Mouse (Mus musculus): ENCODE results near the gene Usf3. TPM values are rescaled to one million over a fixed set of nuclear protein-coding genes. Genes with fewer than 3 reads are reported as not detected.

Usf3 gene
- total RNA-seq, 2 experiments from 2014 or later, result 19.7 to 24.1 TPM

DNA sequence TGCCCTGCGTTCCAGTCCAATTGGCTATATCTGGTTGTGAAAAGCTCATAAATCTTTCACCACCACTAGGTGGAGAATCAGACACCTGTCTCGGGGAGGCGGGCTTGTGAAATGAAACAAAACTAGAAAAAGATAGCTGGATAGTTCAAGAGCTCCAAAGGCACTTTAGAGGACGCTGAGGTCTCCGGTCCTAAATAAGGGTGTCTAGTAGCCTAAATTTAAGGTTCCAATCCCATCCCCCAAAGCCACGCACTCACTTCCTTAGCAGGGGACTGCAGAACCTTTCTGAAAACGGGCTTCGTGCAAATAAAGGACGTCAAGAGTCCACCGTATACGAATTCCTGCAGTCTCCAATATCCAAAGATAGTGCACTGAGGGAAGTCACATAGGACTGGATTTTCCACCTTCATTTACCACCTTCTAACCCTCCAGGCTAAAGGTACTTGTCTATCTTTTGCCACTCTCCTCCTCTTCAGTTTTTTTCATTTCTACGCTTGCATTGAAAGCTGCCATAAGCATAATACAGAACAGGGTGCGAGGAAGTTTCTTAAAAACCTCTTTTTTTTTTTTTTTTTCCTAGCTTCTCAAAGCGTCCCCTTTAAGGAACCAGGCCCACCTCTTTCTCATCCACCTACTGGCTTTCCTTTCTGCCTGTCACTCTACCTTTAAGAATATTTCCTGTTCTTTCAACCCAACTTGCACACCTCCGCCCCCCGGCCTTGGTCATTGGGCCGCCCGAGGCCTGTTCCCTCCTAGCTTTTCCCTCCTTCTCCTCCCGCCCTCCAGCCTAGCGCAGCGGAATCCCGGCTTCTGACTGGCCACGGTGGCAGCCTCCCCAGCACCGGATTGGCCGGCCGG lies 520 bp upstream of the Usf3 start:
- DNase-seq, result peak; percentile 99

DNA sequence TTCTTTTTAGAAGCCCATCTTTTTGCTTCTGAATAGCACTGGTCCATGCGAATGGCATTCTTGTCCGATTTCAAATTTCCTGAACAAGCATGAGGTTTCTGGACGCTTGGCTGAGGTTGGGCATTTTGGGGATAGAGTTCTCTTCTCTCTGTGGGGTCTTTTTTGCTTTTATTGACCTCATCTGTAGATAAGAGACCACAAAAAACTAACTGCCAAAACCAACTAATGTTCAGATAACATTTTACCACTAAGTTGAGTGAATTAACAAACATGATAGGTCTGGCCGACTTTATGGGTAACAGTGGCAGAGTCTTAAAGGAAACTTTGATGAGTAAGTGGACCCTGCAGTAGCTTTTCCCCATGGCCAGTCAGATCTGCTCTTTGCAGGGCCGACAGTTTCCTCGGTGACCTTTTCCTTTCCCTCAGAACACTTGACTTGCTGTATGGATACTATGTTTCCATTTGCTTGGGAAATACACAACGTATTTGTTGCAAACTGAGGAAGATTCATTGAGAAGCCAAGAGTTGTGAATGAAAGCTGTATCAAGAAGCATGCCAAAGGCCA lies 1.0 kb downstream of the Usf3 start:
- DNase-seq, result no peak

DNA sequence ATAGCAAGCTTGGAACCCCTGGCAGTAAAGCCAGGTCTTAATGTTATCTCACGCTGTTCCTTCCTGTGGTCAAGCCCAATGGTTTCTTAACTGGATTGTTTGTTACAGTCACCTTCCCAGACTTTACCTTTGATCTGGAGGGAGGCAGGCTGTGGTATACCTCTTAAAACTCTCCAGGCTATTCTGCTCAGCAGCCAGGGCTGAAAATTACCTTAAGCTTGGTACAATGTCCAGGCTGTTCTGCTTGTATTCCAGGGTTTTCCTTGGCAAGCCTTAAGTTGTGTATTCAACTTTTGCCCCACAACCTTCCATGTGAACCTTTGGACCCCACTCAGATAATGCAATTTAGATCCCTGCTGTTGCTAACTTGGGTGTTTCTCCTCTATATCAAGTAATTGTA lies 2.0 kb downstream of the Usf3 start:
- DNase-seq, result no peak

DNA sequence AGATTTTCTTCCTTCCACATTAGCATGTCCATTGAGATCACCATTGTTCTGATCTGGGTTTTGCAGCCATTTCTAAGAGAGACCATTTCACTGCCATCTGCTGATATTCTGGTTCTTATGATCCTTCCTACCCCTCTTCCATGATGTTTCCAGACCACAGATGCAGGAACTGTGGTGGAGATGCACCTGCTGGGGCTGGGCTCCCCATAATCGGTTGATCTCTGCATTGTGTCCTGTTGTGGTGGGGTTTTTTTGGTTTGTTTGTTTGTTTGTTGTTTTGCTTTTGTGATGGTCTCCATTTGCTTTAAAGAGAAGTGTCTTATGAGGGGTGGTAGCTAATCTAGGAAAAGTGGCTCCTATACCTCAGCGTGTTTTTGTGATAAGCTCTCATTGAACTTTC lies 3.5 kb downstream of the Usf3 start:
- no peak for DNase-seq

DNA sequence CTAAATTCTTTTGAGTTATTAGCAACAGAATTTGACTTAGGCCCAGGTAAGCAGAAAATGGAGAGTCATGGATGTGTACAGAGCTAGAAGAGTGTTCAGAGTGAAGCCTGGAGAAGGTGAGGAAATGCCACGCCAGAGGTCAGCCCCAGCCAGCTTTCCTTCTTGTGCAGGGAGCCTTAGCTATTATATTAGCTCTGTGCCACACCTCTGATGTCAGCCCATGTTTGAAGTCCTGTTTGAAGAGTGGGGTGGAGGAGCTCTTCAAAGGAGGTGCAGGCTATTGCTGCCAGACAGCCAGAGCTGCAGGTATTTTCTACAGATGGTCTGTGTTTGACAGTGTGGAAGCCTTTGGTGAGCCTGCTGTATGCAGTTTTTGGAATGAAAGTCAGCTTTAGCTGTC lies 5.5 kb downstream of the Usf3 start:
- DNase-seq, result no peak

DNA sequence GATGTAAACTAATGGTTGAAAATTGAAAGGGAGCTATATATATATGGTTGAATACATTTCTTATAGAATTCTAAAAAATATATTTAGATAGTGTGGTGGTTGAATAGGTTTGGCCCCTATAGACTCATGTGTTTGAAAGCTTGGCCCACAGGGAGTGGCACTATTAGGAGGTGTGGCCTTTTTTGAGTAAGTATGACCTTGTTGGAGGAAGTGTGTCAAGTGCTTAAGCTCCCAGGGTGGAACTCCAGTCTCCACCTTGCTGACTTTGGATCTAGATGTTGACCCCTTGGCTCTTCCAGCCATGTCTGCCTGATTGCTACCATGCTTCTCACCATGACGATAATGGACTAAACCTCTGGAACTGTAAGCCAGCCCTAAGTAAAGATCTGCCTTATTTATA lies 9.6 kb downstream of the Usf3 start:
- DNase-seq, result no peak

DNA sequence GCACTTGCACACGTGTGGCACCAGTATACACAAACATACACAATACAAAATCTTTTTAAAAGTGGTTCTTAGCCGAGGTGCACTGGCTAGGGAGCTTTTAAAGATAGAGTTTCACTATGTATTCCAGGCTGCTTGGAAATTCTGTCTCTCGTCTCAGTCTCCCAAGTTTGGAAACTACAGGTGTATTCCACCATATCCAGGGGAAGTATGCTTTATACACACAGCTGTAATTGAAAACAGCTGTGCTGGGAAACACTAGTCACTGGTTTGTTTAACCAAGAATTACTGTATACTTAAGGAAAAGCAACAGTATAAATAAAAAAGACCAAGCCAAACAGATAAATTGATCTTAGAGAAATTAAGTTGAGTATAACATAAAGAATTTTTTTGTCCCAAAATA lies 11.7 kb downstream of the Usf3 start:
- no peak for DNase-seq

DNA sequence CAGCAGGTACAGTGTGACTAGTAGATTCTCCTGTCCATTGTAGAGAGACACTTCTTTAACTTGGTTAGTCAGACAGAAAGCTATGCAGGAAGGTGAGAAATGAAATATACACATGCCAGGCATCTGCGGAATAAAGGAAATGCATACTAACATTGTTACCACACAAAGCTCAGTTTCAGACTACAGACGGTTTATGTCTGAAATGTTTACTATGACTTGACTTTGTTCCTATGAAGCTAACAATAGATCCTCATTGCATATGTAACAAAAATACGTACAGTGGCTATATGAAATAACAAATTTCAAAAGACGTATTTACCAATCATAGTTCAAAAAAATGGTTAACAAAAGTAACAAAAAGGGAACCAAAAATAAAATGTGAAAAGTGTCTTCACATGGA lies 14.1 kb downstream of the Usf3 start:
- DNase-seq, result no peak

DNA sequence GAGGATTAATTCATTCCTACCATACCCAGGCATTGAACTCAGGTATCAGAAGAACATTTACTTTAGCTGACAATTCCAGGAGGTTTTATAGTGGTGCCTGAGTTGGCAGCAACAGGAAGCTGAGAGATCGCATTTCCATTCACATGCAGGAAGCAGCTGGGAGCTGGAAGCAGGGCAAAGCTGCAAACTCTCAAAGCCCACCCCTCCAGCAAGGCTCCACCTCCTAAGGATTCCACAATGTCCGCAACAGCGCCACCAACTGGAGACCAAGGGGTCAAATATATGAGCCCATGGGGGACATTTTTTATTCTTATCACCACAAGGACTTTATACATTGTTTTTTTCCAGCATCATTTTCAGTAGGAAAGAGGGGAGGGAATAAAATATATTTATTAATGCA lies 15.7 kb downstream of the Usf3 start:
- no peak for DNase-seq

DNA sequence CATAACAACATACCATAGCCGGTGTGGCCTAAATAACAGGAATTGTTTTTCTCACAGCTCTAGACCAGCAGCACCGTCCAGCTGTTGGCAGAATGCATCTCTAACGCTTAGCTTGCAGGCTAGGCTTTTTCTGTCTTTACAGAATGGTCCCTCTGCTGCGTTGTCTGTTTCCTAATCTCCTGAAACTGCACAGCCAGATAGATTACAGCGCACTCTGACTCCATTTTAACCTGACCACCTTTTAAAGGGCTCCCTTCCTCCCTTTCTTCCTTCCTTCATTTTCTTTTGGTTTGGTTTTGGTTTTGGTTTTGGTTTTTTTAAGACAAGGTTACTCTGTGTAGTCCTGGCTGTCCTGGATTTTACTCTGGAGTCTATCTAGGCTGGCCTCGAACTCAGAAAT lies 17.0 kb downstream of the Usf3 start:
- no peak for DNase-seq

DNA sequence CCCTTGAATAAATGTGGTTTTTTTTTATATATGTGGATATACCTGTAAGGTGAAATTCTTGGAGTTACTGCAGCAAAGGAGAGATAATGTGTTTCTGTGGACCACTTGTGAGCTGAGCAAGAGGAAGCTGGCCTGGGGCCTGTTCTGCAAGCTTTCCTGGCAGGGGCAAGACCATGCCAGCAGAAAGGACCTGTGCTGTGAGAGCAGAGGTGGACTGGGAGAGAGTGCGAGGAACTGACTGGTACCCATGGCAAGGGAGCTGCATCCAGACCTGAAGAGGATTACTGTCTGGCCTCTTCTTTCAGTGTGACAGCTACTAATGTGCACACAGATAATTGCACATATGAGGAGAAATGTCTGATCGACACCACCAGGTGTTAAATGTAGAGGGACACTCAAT lies 17.9 kb downstream of the Usf3 start:
- no peak for DNase-seq

DNA sequence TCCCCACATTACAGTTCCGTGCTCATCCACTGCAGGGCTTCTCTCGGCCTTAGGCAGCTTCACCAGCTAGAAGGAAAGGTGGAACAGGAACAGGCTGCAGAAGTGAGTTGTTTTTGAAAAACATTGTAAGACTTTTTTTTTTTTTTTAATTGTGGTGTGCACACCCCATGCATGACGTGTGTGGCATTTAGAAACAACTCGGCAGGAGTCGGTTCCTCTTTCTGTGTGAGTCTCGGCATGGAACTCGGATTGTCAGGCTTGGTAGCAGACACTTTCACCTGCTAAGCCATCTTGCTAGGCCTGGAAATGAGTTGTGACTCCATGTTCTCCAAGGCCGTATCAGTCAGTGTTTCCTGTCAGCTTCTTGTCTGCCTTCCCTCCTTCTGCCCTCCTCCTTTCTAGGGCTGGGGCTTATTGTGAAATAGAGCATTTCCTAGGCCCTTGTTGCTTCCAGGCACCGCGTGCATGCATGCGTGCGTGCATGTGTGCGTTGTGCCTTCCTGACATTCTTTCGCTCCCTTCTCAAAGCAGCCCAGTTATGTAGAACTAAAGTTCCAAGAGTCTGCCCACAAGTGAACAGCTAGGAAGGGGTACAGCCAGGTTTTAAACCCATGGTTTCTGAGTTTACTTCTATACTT lies 26.1 kb downstream of the Usf3 start:
- DNase-seq, result no peak

DNA sequence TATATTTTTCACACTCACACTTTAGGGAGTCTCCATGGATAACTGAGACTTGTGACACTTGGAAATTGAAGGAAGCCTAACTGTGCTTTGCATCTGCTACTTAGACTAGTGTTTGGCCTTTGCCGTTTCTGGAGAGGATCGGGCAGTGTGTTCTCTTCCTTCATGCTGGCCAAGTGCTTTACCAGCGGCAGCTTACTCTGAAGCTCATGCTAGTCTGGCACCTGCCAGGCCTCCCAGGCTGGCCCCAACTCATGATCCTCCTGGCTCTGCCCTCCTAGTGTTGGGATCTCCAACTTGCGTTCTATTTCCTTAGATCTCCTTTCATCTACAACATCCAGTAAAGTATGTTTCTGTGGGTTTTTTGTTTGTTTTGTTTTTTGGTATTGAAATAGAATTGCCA lies 27.1 kb downstream of the Usf3 start:
- no peak for DNase-seq

DNA sequence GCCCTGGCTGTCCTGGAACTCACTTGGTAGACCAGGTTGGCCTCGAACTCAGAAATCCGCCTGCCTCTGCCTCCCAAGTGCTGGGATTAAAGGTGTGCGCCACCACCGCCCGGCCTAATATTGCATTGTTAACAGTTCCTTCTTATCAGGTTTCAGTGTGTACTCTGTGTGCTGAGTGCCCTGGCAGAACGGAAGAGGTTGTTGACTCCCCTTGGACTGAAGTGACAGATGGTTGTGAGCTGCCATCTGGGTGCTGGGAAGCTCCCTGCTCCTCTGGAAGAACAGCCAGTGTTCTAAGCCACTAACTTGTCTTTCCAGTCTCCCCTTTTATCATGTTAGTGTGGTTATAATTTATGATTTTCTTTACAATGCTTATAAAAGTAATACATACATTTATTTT lies 31.3 kb downstream of the Usf3 start:
- no peak for DNase-seq

DNA sequence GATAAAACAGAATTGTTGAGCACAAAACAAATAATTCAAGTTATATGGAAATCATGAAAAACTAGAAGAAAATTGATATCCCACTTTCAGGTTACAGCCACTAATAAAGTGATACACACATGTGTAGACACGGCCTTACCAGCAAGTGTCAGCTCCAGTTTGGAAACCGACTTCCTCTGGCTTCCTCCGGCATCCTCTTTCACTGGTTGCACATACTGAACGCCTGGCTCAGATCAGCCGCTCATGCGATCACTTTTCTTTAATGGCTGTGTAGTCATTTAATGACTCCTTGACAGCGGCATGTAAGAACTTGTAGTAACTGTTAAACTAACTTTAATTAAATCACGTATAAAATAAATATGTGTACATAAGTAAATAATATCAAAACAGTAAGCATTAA lies 32.9 kb downstream of the Usf3 start:
- DNase-seq, result no peak

DNA sequence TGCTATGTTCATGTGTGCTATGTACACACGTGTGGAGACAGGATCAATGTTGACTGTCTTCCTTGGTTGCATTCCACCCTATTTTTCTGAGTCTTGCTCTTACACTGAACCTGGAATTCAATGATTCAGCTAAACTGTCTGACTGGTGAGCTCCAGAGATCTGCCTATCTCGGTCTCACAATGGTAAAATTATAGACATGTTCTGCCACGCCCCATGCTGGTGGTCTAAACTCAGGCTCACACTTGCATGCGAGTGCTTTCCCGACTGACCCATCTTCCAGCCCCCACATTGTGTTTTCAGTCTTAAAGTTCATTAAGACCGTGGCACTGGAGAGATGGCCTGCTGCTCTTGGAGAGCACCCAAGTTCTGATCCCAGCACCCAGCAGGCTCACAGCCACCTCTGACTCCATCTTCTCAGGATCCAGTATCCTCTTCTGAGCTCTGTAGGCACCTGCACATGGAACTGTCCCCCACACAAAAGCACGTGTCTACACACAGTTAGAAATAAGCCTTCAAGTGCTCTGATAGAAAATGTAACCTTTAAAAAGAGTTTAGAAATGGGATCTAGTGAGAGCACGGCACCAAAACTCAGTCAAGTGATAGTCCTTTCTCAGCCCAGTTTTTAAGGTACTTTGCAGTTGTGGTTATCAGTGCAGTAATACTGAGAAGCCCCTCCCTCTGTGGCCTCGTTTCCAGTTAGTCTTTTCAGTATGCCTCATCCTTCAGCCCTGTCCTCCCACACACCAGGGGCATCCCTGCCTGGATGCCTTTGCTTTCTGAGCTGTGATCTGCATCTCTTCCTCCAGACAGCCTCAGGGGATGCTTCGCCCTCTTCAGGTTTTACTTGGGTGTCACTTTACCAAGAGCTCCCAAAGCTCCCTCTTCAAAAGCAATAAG lies 37.4 kb downstream of the Usf3 start:
- DNase-seq, result no peak

DNA sequence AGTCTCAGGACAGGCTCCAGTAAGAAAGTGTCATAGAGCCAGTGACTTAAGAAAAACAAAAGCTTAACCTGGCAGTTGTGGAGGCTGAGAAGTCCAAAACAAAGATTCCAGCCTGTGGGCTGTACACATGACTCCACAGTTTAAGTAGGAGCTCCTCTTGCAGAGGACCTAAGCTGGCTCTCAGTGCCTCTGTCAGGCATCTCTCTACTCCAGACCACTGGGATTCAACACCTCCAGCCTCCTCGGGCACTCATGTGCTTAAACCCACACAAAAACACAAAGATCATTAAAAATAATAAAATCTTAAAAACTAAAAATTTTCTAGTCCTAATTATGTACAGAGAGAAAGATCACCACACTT lies 38.0 kb downstream of the Usf3 start:
- DNase-seq, result no peak

DNA sequence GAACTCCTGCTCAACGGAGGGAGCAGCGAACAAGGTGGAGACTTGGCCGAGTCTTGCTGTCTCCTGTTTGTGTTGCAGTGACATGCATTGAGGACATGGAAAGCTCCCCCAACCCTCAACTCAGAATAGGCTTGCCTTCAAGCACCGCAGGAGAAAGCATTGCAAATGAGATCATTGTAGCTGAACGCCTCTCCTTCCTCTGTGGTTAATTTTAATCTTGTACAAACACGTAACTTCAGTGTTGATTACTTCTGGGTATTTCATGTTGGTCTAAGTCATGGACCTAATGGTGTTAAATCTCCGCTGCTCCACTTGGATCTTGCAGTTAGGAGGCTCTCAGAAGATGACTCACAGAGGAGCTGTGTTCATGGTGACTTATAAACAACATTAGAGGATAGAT lies 39.7 kb downstream of the Usf3 start:
- DNase-seq, result no peak

DNA sequence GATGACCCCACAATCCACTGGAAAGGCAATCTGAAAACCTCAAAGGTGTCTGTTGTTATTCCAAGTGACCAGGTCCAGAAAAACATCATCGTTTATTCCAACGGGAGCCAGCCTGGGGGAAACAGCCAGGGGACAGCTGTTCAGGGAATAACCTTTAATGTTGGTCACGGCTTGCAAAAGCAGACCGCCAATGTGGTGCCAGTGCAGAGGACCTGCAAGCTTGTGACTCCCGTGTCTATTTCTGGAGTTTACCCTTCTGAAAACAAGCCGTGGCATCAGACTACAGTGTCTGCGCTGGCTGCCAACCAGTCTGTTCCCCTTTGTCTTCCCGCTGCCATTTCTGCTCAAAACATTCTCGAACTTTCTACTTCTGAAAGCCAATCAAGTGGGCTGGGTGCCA lies 42.5 kb downstream of the Usf3 start:
- no peak for DNase-seq

DNA sequence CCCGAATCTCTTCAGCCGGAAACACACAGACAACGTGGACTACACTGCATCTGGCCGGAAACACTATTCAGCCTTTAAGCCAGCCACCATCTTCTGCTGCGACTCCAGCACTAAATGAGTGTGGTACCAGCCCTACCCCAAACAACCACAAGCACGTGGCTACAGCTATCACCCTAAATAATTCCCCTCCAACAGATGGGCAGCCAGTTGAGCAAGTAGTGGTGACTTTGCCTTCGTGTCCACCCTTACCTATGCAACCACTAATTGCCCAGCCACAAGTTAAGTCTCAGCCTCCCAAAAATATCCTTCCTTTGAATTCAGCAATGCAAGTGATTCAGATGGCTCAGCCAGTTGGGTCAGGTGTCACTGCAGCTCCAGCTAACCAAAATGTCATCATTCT lies 43.4 kb downstream of the Usf3 start:
- DNase-seq, result no peak

DNA sequence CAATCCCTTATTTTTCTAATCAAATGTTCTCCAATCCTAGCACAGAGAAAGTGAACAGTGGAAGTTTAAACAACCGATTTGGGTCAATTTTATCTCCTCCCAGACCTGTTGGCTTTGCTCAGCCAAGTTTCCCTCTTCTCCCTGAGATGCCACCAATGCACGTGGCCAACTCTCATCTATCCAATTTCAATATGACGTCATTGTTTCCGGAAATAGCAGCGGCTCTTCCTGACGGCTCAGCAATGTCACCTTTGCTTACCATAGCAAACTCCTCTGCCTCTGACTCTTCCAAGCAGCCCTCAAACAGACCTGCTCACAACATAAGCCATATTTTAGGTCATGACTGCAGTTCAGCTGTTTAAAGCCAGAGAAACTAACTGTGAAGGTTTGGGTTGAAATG lies 48.4 kb downstream of the Usf3 start:
- no peak for DNase-seq

DNA sequence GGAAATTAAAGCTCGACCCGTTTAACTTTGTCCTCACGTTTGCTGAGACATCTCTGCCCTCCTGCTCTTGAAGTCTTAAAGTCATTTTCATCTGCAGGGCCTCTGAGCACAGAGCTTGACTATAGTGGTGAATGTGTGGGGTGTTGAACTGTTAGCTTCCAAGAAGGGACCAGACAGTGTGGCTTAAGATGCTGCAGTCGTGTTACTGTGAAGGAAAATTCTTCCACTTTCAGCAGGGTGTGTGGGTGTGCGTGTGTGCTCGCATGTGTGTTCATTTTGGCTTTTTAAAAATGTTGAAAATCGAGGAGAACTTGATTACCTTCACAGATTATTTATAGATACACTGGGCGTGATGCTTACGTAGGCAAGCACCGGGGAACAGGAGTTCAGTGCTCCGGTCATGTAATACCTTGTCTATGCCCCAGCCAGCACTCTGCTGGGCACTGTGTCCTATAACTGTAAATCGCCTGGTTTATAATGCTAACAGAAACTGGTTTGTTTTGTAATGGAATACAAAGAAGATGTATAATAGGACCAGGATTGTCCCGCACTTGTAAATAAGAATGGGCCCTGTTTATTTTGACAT lies 53.8 kb downstream of the Usf3 start:
- no peak for DNase-seq

DNA sequence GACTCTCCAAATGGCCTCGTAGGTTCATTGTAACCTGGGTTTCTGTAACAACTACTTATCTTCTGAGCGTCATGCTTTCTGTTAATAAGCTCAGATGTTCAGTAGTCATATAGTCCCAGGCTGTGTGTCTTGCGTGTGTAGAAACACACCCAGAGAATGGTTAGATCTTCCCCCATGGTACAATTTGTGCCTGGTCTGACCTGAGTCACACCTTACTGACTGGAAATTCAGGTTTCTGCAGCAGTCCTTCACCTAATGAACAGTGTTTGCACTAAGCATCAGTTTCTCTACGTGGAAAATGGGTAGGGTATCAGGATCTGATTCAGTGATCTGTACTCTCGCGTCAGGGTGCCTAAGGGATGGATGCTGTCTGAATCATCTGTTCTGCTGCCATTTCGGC lies 60.0 kb downstream of the Usf3 start:
- no peak for DNase-seq

Data from adrenal gland, postnatal 10 days (tissue).